Mouse (Mus musculus) kidney, postnatal 14 days (tissue): Measurements from ENCODE around the gene Olfr98.
A peak's percentile ranks its signal among the peaks of the same experiment; 100 is the strongest.
"Not testable (repeated sequence)": the region's sequence is repeated elsewhere in the genome, so short reads cannot be mapped to it uniquely, and the experiment has no call there.

ENCODE experiments used
- DNase-seq: peaks from one replicate; pipeline ENCODE4 v3.0.0; 2022; ENCODE audit warnings: mixed read lengths

Olfr98 gene

DNA sequence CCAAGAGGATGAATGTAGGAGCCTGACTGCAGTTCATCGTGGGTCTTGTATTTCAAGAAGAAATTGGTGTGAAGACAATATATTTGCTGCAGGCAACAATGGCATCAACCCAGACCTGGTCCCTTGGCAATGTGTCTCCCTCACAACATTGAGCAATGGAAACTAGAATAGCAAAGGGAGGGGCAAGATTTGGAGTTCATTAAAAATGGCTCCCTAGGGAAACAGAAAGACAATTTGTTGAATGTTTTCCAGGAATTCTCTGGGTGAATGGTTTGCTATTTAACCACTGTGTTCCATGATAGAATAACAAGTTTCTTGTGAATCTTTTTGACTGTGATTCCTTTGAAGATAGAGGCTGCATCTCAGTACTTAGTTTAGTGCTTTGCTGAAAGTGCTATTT, at the start of gene Olfr98:
Olfr98 (minus strand) TSS at position 124 of the 400 bp plus-strand sequence.
- DNase-seq: no peak

DNA sequence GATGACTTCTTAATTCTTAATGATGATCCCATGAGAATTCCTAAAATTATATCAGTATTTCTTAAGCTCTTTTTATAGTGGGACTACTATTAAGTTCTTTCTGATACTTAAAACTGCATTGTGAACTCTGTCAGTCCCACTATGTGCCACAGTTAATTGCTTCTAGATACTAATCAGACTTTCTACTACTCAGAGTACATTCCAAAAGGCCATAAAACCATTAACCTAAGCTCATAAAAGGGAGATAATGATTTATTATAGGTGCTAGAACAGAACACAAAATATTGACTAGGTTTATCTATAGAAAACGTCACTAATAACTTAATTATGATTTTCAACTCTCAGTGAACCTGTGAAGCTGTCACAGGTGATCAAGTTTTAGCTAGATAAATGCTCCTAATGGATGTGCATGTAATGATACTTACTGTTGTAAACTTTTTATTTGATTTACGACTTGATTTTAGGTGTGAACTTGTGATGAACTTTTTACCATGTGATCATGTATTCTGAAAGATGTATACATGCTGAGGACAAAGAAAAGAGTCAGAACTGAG, 46.7 kb upstream of the Olfr98 start:
- no peak for DNase-seq

DNA sequence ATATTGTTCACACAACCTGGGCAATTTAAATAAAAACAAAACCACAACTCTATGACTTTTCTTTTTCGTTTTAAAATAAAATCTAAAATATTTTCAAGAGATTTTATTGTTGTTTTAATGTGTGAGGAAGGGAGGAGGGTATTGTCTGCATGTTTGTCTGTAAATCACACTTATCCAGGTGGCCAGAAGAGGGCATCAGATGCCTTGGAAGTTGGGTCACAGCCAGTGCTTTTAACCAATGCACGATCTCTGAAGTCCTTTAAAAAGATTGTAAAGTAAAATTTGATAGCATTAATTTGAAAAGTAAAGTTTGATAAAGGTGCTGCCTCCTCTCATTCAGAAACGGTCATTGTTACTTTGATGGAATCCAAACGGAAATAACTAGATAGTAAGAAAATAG, 44.9 kb upstream of the Olfr98 start:
- DNase-seq: no peak

DNA sequence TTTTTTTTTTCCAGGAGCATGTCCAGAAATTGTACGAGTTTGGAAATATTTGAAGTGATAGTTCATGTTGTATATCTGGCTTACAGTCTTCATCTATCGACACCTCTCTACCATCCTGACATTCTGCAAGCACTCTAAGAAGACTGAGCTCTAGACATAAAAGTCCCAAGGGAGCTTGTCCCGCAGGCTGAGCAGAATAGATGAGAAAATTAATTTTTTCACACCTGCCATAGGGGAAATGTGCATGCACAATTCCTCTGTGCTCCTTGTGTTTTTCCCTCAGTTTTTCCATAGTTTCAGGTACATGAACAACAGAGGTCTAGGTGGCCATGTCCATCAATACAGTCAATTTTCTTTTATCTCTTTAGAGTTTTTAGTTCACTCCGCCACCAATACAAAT, 40.7 kb upstream of the Olfr98 start, which contains the start of gene Olfr101:
Olfr101 (minus strand) TSS at position 101 of the 400 bp plus-strand sequence.
- no peak for DNase-seq

DNA sequence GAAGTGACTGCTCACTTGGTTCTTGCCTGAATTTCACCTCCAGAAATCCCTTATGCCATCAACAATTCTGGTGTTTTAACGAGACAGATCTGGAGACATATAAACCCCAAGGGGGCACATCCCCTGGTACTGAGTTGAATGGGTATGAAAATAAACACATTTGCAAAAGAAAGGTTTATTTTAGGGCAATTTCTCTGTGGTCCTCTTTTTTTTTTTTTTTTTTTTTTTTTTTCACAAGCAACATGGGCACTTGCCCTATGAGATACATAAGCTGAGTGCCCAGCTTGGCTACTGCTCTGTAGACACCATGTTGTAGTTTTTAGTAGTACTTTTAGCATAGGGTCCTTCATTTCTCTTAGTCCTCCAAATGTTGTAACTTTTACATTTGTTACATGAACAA, 19.8 kb upstream of the Olfr98 start, which contains the start of gene Olfr99:
Olfr99 (minus strand) TSS at position 101 of the 400 bp plus-strand sequence.
- DNase-seq: no peak

DNA sequence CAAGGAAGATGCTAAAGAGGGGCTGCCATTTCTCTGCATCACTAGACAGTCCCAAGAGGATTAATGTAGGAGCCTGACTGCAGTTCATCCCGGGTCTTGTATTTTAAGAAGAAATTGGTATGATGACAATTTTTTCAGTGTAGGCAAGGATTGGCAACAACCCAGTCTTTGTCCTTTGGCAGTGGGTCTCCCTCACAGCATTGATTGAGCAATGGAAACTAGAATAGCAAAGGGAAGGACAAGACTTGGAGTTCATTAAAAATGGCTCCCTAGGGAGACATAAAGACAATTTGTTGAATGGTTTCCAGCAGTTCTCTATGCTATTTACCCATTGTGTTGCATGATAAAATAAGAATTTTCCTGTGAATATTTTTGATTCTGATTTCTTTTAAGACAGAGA, 16.8 kb upstream of the Olfr98 start:
- DNase-seq: no peak

DNA sequence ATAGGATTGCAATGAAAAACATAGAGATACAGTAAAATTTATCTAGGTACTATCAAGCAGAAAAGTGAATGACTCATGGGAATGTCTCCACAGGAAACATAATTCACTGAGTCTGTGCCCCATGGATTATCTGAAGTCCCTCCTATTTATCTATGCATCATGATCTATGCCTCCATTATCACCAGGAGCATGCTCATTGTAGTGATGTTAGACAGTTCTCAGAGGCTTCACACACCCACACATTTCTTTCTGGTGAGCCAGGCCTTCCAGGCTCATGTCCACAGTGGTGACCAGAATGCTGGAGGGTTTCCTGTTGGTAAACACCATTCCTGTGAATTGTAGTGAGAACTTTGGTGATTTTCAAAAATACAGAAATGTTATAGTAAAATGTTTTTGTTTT, 13.0 kb upstream of the Olfr98 start:
- DNase-seq: no peak

DNA sequence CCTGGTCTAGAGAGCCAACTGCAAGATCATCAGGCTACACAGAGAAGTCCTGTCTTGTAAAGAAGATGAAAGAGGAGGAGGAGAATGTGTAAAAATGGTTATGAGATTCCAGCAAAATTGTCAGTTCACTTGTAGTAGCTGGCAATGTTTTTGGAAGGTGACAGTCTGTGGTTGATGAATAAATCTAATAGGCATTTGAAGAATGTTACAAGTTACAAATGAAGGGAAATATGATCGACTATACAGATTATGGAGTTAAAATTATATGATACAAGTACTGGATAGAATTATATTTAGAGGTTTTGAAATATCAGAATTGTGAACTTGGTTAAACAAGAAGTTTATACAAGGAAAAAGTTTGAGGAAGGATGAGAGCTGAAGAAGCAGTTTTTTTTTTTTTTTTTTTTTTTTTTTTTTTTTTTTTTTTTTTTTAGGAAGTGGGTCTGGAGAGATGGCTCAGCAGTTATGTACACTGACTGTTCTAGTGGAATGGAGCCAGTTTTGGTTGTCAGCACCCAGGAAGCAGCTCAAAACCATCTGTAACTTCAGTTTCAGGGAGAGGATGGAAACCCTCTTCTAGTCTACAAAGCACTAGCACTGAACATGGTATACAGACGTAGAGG, 12.2 kb upstream of the Olfr98 start:
- no peak for DNase-seq

DNA sequence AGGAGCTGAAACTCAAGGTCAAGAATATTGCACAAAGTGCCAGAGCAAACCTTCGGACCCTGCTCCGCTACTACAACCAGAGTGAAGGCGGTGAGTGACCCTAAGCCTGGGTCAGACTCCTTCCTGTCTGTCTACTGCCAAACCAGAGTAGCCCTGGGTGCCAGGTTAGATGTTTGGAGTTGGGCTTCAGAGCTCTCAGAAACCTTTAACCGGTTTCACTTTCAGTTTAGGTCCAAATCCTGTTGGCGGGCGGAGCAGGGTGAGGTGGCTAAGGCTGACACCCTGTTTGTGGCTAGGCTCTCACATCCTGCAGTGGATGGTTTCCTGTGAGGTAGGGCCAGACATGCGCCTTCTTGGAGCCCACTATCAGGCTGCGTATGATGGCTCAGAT, 7.1 kb upstream of the Olfr98 start:
- DNase-seq: peak; percentile 42

DNA sequence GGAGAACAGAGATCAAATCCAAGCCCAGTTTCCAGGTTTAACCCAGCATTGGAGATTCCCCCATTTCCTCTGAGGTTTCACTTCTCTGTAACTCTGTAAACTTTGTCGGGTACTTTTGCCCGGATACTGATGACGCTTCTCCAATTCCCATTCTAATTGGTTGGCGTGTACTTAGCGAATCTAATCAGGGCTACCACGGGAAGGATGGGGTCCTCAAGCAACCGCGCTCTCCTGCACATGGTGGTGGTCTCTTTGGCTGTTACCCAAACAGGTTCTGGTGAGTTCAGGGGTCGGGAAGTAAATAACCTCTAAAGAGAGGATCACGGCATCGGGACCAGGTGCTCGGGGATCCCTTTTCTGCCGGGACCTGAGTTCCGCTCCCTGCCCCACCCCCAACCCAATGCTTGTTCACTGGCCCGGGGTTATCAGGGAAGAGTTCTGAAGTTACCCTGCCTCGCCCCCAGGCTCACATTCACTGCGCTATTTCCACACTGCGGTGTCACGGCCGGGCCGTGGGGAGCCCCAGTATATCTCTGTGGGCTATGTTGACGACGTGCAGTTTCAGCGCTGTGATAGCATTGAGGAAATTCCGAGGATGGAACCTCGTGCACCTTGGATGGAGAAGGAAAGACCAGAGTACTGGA, 6.6 kb upstream of the Olfr98 start, which contains the start of gene H2-M3:
H2-M3 (plus strand) TSS at position 163 of the 644 bp plus-strand sequence.
- peak; percentile 92 for DNase-seq

DNA sequence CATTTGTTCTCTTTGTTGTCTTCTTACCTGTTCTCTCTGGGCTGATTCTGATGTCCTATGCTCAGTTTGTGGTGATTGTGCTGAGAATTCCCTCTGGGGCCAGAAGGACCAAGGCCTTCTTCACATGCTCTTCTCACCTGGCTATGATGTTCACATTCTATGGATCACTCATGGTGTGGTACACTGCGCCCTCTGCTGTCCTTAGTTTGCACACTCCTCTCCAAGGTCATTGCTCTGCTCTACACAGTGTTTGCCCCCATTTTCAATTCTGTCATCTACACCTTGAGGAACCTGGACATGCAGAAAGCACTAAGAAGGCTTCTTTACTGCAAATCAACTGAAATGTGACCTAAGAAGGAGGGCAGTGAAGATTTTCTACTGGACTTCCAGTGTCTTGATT, 13.0 kb downstream of the Olfr98 start:
- no peak for DNase-seq

DNA sequence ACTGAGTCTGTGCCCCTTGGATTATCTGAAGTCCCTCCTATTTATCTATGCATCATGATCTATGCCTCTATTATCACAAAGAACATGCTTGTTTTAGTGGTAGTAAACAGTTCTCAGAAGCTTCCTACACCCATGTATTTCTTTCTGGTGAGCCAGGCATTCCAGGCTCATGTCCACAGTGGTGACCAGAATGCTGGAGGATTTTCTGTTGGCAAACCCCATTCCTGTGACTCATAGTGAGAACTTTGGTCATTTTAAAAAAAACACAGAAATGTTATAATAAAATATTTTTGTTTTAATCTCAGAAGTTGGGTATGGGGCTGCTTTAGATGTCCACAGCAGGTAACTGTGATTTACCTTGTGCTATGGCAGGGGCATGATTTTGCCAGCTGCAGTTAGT, 14.1 kb downstream of the Olfr98 start:
- DNase-seq: no peak

DNA sequence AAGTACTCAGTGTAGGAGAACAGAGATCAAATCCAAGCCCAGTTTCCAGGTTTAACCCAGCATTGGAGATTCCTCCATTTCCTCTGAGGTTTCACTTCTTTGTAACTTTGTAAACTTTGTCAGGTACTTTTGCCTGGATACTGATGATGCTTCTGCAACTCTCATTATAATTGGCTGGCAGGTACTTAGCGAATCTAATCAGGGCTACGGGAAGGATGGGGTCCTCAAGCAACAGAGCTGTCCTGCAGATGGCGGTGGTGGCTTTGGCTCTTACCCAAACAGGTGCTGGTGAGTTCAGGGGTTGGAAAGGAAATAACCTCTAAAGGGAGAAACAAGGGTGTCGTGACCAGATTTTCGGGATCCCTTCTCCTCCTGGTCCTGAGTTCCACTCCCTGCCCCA, 16.8 kb downstream of the Olfr98 start:
- peak; percentile 56 for DNase-seq

DNA sequence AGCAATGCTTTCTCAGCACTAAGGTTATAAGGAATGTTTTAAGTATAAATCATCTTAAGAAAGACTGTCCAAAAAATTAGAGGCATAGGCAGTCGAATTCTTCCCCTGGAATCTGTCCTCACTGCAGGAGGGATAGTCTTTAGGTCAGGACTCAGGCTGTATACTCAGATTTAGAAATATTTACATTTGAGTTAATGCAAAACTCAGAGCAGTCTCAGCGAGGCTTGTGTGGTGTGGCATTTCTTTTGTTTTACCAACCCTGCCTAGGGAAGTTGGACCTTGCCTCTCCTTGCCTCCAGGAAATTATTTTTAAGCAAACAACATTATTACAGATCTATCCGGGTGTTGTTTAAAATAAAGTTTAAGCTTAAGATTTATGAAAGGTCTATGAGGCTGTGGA, 21.4 kb downstream of the Olfr98 start:
- DNase-seq: no peak

DNA sequence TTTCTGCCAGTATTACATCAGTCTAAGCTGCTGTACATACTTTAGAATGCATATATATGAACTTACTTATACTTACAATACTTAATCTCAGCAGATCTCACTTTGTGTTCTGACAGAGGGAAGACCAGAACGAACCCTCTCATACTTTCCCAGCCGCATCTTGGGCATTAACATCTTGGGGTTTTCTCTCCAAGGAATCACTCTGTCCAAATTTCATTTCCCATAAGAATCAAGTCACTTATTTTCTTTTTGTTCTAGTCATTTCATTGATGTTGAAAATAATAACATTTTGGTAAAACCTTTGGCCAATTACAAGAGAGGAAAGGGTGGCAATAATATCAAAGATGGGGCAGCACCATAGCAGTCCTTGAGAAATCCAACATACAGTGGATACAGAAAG, 26.3 kb downstream of the Olfr98 start, which contains the start of gene Olfr97:
Olfr97 (minus strand) TSS at position 101 of the 400 bp plus-strand sequence.
- not testable (repeated sequence) for DNase-seq

DNA sequence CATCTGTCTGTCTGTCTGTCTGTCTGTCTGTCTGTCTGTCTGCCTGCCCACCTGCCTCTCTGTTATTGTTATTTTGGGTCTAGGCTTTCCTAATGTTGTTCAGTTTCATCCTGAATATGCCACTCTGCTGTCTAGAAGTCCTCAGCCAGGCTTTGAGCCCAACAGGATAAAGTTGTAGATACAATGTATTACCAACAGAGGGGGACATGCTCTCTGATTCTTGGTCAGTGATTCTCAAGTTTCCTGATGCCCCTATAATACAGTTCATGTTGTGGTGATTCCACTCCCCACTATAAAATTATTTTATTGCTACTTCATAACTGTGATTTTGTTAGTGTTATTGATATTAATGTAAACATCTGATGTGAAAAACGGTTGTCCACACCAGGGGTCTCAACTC, 41.7 kb downstream of the Olfr98 start:
- DNase-seq: no peak

DNA sequence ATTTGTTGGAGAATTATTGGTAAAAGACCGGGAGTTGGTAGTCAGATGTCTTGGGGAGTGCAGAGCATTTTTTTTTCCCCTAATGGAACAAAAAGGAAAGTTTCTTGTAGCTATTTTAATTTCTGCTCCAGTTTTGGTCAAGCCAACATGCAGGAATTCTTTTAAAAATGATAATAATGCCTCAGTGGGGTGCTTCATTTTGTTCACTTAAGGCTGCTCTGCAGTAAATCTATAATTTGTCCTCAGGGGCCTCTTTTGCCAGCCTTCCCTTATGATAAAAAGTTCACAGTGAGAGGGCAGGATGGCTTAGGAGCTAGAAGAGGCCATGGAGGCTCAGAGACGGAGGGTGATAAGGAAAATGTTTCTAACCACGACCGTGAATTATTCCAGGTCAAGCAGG, 43.7 kb downstream of the Olfr98 start, which contains the start of gene Olfr96:
Olfr96 (plus strand) TSS at position 301 of the 400 bp plus-strand sequence.
- no peak for DNase-seq

DNA sequence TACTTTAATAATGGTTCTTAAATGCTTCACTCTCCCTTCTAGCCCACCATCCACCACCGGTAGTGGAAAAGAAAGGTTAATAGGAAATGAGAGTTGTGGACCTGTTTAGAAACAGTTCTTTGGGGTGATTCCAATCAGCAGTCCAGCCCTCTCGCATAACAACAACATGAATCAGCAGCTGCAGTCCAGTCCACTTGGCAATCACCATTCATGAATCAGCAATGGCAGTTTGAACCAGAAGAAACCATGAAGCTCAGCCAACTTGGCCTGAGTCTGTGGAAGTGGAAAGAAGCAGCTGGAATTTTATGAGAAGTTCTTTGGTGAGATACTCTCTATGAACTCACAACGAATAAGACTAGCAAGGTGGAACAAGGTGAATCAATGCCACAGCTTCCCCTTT, 45.1 kb downstream of the Olfr98 start:
- no peak for DNase-seq

DNA sequence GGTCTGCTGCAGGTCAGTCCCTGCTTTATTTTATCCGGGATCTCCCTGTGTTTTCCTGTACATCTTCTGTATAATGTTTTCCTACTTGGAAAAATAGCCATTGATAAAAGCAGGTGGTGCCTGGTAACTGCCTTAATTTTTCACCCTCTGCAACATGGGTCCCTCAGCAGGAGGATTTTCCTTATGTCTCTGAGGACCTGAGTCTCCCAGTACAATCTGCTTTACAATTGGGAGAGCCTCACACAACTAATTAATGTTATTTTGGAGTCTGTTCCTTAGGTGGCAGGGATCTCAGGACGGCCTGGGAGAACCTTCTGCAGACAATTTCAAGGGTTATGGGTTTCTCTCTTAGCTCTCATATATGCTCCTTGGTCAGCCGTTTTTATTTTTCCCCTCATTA, 50.5 kb downstream of the Olfr98 start, which contains the start of gene Olfr95:
Olfr95 (minus strand) TSS at position 101 of the 400 bp plus-strand sequence.
- no peak for DNase-seq
